Mouse (Mus musculus): ENCODE results near the gene Btn2a2.

DNA sequence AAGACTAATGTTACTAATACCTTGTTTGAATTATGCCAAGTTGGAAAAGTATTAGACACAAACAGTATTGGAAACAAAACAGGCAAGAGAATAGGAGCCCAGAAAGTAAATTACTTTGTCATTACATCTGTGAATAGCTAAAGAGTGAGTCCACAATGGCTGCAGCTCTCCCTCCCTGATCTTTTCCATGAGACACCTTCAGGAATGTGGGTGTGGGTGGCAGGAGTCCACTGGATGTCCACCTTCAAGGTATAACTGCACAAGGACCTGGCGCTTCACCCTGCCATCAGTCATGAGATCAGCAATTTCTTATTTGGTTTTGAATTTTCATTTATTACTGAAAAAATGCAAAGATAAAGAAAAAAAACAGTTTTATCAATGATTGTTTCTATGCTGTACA is 22.4 kb downstream of the Btn2a2 start:
- TF ChIP-seq CTCF (conservative IDR thresholded peaks at IDR 0.05; ENCODE audit: insufficient read depth, insufficient read length, low read depth, low read length) (no peak), POLR2A (IDR thresholded peaks at IDR 0.05; ENCODE audit: low read depth, low read length) (no peak)
